Mouse (Mus musculus) adipose tissue, adult 10 weeks (tissue): ENCODE results near the gene Milr1. TPM values are rescaled to one million over a fixed set of nuclear protein-coding genes. Genes with fewer than 3 reads are reported as not detected.

Experiments
- polyA plus RNA-seq: library from polyadenylated mRNA; stranded (reverse); fragments of 350-450 nt; fragmentation: Illumina TruSeq; extraction: RNeasy Lipid Tissue Mini Kit (QIAGEN cat#74804); gene quantifications from one replicate; pipeline ENCODE4 v1.2.3, GENCODE M21; 2014; ENCODE audit warnings: low read depth, low replicate concordance

The Milr1 gene
- 1.8 TPM for polyA plus RNA-seq

GRCm38 (mm10) chr11:106751039-106752018 is at the start of gene Milr1:
Gene Milr1 (plus strand): TSS chr11:106751226.

GRCm38 (mm10) chr11:106750121-106750751 is 790 bp upstream of the Milr1 start, which contains the start of gene Pecam1:
Gene Pecam1 (minus strand): TSS chr11:106750628.

GRCm38 (mm10) chr11:106779388-106780088 is 28.5 kb downstream of the Milr1 start, which contains the start of gene Polg2:
Gene Polg2 (minus strand): TSS chr11:106779537.

GRCm38 (mm10) chr11:106788775-106789459 is 37.9 kb downstream of the Milr1 start, which contains the start of the genes Ddx5 and Cep95:
Gene Ddx5 (minus strand): TSS chr11:106789185.
Gene Cep95 (plus strand): TSS chr11:106789252.

Other genes with a start within 250 kb of the Milr1 start
- 35.8 TPM for gene Tex2, start 137.8 kb upstream of the Milr1 start, polyA plus RNA-seq
- gene Pecam1, start 598 bp upstream of the Milr1 start, polyA plus RNA-seq: 64.7 TPM
- gene Polg2, start 28.3 kb downstream of the Milr1 start, polyA plus RNA-seq: 6.0 TPM
- gene Ddx5, start 38.0 kb downstream of the Milr1 start, polyA plus RNA-seq: 891 TPM
- 17.1 TPM for gene Cep95, start 38.0 kb downstream of the Milr1 start, polyA plus RNA-seq
- gene Smurf2, start 169.5 kb downstream of the Milr1 start, polyA plus RNA-seq: 26.2 TPM
- gene Kpna2, start 248.3 kb downstream of the Milr1 start, polyA plus RNA-seq: 28.5 TPM